Mouse (Mus musculus) limb, embryonic 14.5 days (tissue): ENCODE results near the gene Gm29776. TPM values are rescaled to one million over a fixed set of nuclear protein-coding genes. Genes with fewer than 3 reads are reported as not detected.

ENCODE experiments used
- ATAC-seq: fragments of 200-750 bp; cut with Nextera tagmentation; 2 replicates; pipeline ENCODE4 v1.8.0; 2017; ENCODE audit warnings: low read depth, moderate number of reproducible peaks, moderate TSS enrichment; ENCODE audit not compliant: low FRiP score
- DNase-seq: peaks from one replicate; pipeline ENCODE4 v3.0.0-alpha.2; 2015; ENCODE audit warnings: low spot score
- H3K27ac ChIP-seq: fragments of 300-500 bp; sonication (generic); replicated peaks from 2 replicates; pipeline ENCODE4 v1.5.1; 2014; ENCODE audit warnings: low read depth, mild to moderate bottlenecking, low read length, moderate library complexity, mixed read lengths
- H3K27me3 ChIP-seq: fragments of 300-500 bp; sonication (generic); 2 replicates; pipeline ENCODE4 v1.6.1; 2014; ENCODE audit warnings: low read length, mixed read lengths; ENCODE audit not compliant: control insufficient read depth, insufficient read depth
- H3K36me3 ChIP-seq: fragments of 300-500 bp; sonication (generic); 2 replicates; pipeline ENCODE4 v1.6.1; 2014; ENCODE audit warnings: mild to moderate bottlenecking, low read length, moderate library complexity, mixed read lengths; ENCODE audit not compliant: control insufficient read depth, insufficient read depth
- H3K4me1 ChIP-seq: fragments of 300-500 bp; sonication (generic); 2 replicates; pipeline ENCODE4 v1.6.1; 2014; ENCODE audit warnings: antibody characterized with exemption, low read length, mixed read lengths; ENCODE audit not compliant: control insufficient read depth, insufficient read depth
- H3K4me2 ChIP-seq: fragments of 300-500 bp; sonication (generic); replicated peaks from 2 replicates; pipeline ENCODE4 v1.6.1; 2014; ENCODE audit warnings: low read depth, mild to moderate bottlenecking, low read length, moderate library complexity; ENCODE audit not compliant: severe bottlenecking
- H3K4me3 ChIP-seq: fragments of 300-500 bp; sonication (generic); replicated peaks from 2 replicates; pipeline ENCODE4 v1.5.1; 2014; ENCODE audit warnings: low read length
- H3K9ac ChIP-seq: fragments of 300-500 bp; sonication (generic); 2 replicates; pipeline ENCODE4 v1.6.1; 2014; ENCODE audit warnings: mild to moderate bottlenecking, low read depth, low read length, moderate library complexity; ENCODE audit not compliant: severe bottlenecking
- H3K9me3 ChIP-seq: fragments of 300-500 bp; sonication (generic); 2 replicates; pipeline ENCODE4 v1.6.1; 2016; ENCODE audit warnings: low read length; ENCODE audit not compliant: control insufficient read depth
- POLR2A ChIP-seq: fragments of 200-500 bp; IDR thresholded peaks from 2 replicates; pipeline ENCODE4 v1.8.0; 2012; ENCODE audit warnings: inconsistent platforms, mild to moderate bottlenecking, moderate library complexity, borderline replicate concordance; ENCODE audit not compliant: insufficient read depth, insufficient read length; ENCODE audit errors: extremely low read depth
- WGBS: fragments of 180-500 bp; shearing (Covaris S2); extraction: QIAGEN DNeasy Blood & Tissue Kit; methylation state at CpG from one replicate; pipeline ENCODE4 v1.1.7; 2014; 5-methylcytosine and 5-hydroxymethylcytosine counted together
- polyA plus RNA-seq, 2 experiments: library from polyadenylated mRNA; depleted of rRNA in 1 of 2; stranded (reverse) in 1 of 2; unstranded in 1 of 2; fragments of >200 nt; fragmentation: Nextera tagmentation in 1 of 2; extraction: Ambion mirVana in 1 of 2; gene quantifications; 2 replicates each; pipeline versions ENCODE4 v1.2.1 to v1.2.3; 2012 to 2014

The Gm29776 gene
- polyA plus RNA-seq, 2 experiments, result 0.06 to 0.21 TPM

DNA sequence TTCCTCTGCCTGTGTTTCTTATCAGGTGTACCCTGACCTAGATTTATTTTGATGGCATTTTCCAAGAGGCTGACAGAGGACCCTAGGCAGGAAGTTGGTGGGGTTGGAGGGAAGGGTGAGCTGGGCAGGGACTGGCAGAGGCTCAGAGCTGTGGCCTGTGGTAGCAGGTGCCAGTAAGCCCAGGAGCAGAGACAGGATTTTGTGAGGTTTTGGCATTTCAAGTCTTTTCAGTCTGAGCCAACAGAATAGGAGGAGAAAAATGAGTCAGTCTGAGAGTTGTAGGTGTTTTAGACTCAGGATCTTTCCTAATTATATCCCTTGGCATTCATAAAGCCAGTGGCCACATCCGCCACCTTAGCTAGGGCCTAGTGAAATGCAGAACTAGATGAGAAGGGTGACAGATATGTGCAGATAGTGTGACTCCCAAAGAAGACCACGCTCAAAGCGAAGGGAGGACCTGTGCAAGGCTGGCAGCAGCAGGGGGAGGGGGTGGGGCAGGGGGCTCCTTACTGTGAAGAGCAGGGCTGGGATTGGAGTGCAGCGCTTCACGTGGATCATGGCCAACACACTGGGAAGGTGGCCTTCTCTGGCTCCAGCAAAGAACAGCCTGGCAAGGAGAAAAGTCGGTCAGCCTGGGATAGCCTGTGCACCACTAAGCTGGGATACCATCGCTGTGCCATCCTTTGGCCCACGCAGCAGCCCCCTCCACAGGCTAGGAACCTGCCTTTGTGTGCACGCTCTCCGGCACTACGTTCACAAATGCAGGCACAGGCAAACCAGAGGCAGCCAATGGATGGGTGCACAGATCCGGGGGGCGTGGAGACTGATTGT lies 30.4 kb upstream of the Gm29776 start:
- Histone ChIP-seq H3K4me3 (no peak overlapping the region), H3K27ac (no peak overlapping the region), H3K9me3 (no peaks in the 10 kb centered on the region), H3K36me3 (no peaks in the 10 kb centered on the region), H3K4me2 (no peak overlapping the region), H3K9ac (0 out of 2 replicates have a peak overlapping the region, but pooled peaks have one; percentile 7), H3K27me3 (no peaks in the 10 kb centered on the region), H3K4me1 (no peaks in the 10 kb centered on the region)
- no peak for DNase-seq
- ATAC-seq, result no peak
- TF ChIP-seq POLR2A, result no peak
- WGBS, result 78% methylated on average over 13 of the region's 13 CpGs

DNA sequence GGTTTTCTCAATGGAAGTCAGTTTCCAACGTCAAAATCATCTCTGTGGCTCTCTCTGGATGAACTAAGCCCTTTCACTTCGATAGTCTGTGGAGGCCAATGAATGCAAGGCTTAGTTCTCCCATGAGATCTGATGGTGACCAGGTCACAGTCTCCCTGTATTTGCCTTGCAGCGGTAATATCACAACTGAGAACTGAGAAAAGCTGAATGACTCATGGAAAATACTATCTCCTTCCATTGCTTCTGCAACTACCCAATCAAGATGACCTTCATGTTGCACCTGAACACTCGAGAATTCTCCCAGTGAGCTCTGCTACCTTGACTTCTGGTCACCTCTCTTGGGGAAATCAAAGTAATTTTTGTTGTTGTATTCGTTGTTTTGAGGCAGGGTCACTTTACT lies 28.9 kb upstream of the Gm29776 start:
- H3K9me3 ChIP-seq, result no peaks in the 10 kb centered on the region
- H3K4me3 ChIP-seq, result no peak overlapping the region
- no peak overlapping the region for H3K9ac ChIP-seq
- no peak overlapping the region for H3K4me2 ChIP-seq
- H3K27ac ChIP-seq, result no peak overlapping the region
- TF ChIP-seq POLR2A, result no peak
- DNase-seq (no peak), ATAC-seq (no peak)
- H3K27me3 ChIP-seq, result no peaks in the 10 kb centered on the region
- 78% methylated on average over 5 of the region's 5 CpGs for WGBS
- no peaks in the 10 kb centered on the region for H3K36me3 ChIP-seq
- H3K4me1 ChIP-seq, result no peaks in the 10 kb centered on the region

DNA sequence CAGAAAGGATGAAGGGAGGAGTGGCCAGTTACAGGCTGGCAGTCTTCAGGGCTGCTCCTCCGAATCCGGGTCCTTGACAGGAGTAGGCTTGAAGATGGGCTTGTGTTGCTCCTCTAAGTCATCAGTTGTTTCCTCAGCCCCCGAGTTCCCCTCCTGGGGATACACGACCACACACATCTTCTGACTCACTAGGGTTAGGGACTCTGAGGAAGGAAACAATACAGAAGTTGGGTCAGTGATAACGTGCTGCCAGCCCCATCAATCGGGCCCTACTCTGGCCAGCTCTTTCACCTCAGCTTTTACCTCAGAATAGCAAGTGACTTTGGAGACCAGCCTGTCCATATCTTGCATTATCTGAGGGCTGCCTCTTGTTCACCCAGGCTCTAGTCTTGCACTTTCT lies 25.4 kb upstream of the Gm29776 start:
- no peaks in the 10 kb centered on the region for H3K36me3 ChIP-seq
- no peak for TF ChIP-seq POLR2A
- H3K4me2 ChIP-seq, result no peak overlapping the region
- H3K9me3 ChIP-seq, result no peaks in the 10 kb centered on the region
- ATAC-seq (no peak), DNase-seq (no peak)
- H3K9ac ChIP-seq, result no peak overlapping the region
- no peaks in the 10 kb centered on the region for H3K4me1 ChIP-seq
- WGBS, result 82% methylated on average over 6 of the region's 6 CpGs
- no peak overlapping the region for H3K4me3 ChIP-seq
- no peak overlapping the region for H3K27ac ChIP-seq
- no peaks in the 10 kb centered on the region for H3K27me3 ChIP-seq

DNA sequence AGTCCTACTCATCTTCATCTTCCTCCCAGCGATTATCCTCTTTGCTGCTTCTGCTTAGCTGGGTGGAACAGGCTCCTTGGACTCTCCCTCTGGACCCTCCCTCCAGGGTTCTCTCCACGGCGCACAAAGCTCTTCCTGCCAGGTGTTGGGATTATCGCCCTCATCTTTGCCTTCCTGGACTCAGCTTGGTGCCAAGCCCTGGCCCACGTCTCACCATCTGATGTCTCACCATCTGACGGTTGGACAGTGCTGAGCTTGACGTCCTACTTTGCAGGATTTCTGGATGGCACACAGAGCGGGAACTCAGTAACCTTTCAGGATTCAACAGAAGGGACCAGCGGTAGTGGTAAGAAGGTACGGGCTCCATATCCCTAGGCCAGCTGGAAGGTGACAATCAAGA lies 23.1 kb upstream of the Gm29776 start:
- WGBS, result 64% methylated on average over 10 of the region's 10 CpGs
- H3K9ac ChIP-seq, result no peak overlapping the region

DNA sequence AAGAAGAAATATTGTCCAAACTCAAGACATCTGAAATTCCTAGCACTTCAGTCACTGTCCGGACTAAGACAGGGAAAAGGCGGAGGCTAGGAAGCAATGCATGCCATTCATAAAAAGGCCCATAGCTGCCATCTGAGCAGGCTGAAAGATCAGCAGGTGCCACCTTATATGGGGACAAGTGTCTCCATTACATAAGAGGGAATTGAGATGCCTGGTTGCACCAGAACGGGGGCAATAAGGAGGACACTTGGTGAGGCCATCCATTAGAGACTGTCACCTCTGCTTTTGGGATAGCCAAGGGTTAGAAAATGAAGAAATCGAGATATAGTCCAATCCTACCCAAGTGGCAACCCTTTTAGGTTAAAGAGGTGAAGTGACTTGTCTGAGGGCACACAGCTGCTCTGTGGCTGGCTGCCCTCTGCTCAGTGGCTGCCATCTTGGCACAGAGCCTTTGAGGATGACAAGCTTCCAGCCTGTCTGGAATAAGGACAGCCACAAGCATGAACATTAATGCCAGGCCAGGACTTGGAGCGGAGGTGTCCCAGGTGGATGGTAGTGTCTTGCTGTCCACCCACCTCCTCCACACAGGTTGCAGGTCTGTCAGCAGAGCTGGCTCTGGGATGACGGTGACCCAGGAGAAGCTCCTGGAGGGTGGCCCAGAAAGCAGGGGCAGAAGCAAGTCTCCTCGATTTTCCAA lies 22.2 kb upstream of the Gm29776 start:
- Histone ChIP-seq H3K9ac (no peak overlapping the region), H3K4me2 (no peak overlapping the region), H3K36me3 (no peaks in the 10 kb centered on the region), H3K4me3 (no peak overlapping the region), H3K4me1 (no peaks in the 10 kb centered on the region), H3K9me3 (no peaks in the 10 kb centered on the region), H3K27me3 (no peaks in the 10 kb centered on the region), H3K27ac (no peak overlapping the region)
- WGBS, result 86% methylated on average over 7 of the region's 7 CpGs
- ATAC-seq (no peak), DNase-seq (no peak)
- no peak for TF ChIP-seq POLR2A

More for the DNA sequence above, 23.1 kb upstream of the Gm29776 start:
- Histone ChIP-seq H3K27ac (no peak overlapping the region), H3K9me3 (no peaks in the 10 kb centered on the region), H3K4me2 (no peak overlapping the region), H3K4me1 (no peaks in the 10 kb centered on the region), H3K27me3 (no peaks in the 10 kb centered on the region), H3K4me3 (no peak overlapping the region), H3K36me3 (no peaks in the 10 kb centered on the region)
- TF ChIP-seq POLR2A, result no peak
- no peak for ATAC-seq
- DNase-seq, result no peak
